Mouse (Mus musculus) left cerebral cortex, postnatal 10 days (tissue): ENCODE measurements around the gene Akr1a1. TPM values are rescaled to one million over a fixed set of nuclear protein-coding genes. Genes with fewer than 3 reads are reported as not detected.
A peak's percentile ranks its signal among the peaks of the same experiment; 100 is the strongest.

Experiments used
- DNase-seq, 2 experiments: peaks; one replicate each; pipeline ENCODE4 v3.0.0; 2021 to 2022; ENCODE audit warnings: low spot score in 2 of 2, mixed read lengths in 1 of 2; ENCODE audit errors: extremely low spot score in 1 of 2
- intact Hi-C: fragments of 180-260 bp; cut with DNase I; formaldehyde crosslinking; loops from one replicate; pipeline ENCODE4 v1.15.1; 2025
- total RNA-seq, 2 experiments: library from RNA; stranded (reverse); gene quantifications; 2 replicates each; pipeline ENCODE4 v1.2.3; 2021

Akr1a1 gene
- total RNA-seq, 2 experiments from 2014 or later = 594 to 625 TPM

- intact Hi-C loops = no loop called here
- DNase-seq = no peak
Observed at GRCm38 (mm10) chr4:116615237-116615636, 36.2 kb downstream of the Akr1a1 start.

GRCm38 (mm10) chr4:116612621-116613020 is 38.9 kb downstream of the Akr1a1 start:
- no peak for DNase-seq
- intact Hi-C loops = no loop called here

- intact Hi-C loops = no loop called here
- peak; percentile 85 to 93 for DNase-seq
Observed at GRCm38 (mm10) chr4:116596978-116597881, 54.2 kb downstream of the Akr1a1 start.

- intact Hi-C loops = no loop called here
- no peak for DNase-seq
Observed at GRCm38 (mm10) chr4:116596379-116596778, 55.1 kb downstream of the Akr1a1 start, which contains the start of gene Ccdc17. Gene Ccdc17 (plus strand): TSS chr4:116596654.

GRCm38 (mm10) chr4:116595793-116596192 is 55.7 kb downstream of the Akr1a1 start:
- DNase-seq = no peak
- intact Hi-C loops = no loop called here

Other genes starting within 250 kb of the Akr1a1 start
- gene Mast2, start 187.5 kb downstream of the Akr1a1 start, total RNA-seq = 100 to 1,000 TPM; 106 to 119 TPM
- gene Ipp, start 144.1 kb downstream of the Akr1a1 start, total RNA-seq = 10 to 100 TPM; 17.4 to 18.9 TPM
- gene Tmem69, start 95.7 kb downstream of the Akr1a1 start, total RNA-seq = 10 to 100 TPM; 10.9 to 12.6 TPM
- 10 to 100 TPM; 25.3 to 28.0 TPM for gene Gpbp1l1, start 94.0 kb downstream of the Akr1a1 start, total RNA-seq
- 1 to 10 TPM; 3.5 to 3.9 TPM for gene Ccdc17, start 55.0 kb downstream of the Akr1a1 start, total RNA-seq
- 10 to 100 TPM; 74.7 to 78.1 TPM for gene Nasp, start 23.7 kb downstream of the Akr1a1 start, total RNA-seq
- 100 to 1,000 TPM; 173 to 197 TPM for gene Prdx1, start 33.9 kb upstream of the Akr1a1 start, total RNA-seq
- gene Mmachc, start 56.7 kb upstream of the Akr1a1 start, total RNA-seq = 10 to 100 TPM; 15.4 to 16.8 TPM
- 1 to 10 TPM; 3.2 to 3.3 TPM for gene Ccdc163, start 56.8 kb upstream of the Akr1a1 start, total RNA-seq
- gene Tesk2, start 69.3 kb upstream of the Akr1a1 start, total RNA-seq = 1 to 10 TPM; 1.9 to 2.6 TPM
- gene Toe1, start 156.0 kb upstream of the Akr1a1 start, total RNA-seq = 10 to 100 TPM; 15.2 to 16.1 TPM
- 1 to 10 TPM; 2.0 to 3.5 TPM for gene Mutyh, start 156.0 kb upstream of the Akr1a1 start, total RNA-seq
- under 1 TPM; 0.77 to 0.79 TPM for gene Hpdl, start 170.0 kb upstream of the Akr1a1 start, total RNA-seq
- gene Zswim5, start 225.7 kb upstream of the Akr1a1 start, total RNA-seq = 1 to 10 TPM; 7.6 to 8.4 TPM